Mouse (Mus musculus): ENCODE data around the gene Mrps27. TPM values are rescaled to one million over a fixed set of nuclear protein-coding genes. Genes with fewer than 3 reads are reported as not detected.

Gene Mrps27
- total and polyA plus RNA-seq, 2 experiments from 2014 or later = 54.2 to 70.8 TPM

GRCm38 (mm10) chr13:99306164-99306563 is 38.4 kb upstream of the Mrps27 start:
- H3K4me3 ChIP-seq (ENCODE audit: low read depth, low read length) = no peak overlapping the region
- 87% methylated on average over 8 of the region's 8 CpGs for WGBS
- ATAC-seq (ENCODE audit: insufficient read depth, low read depth) = no peak

GRCm38 (mm10) chr13:99307930-99308359 is 36.6 kb upstream of the Mrps27 start:
- 19% methylated on average over 5 of the region's 5 CpGs for WGBS
- Histone ChIP-seq H3K4me1 (ENCODE audit: control insufficient read depth, insufficient read depth) (peaks cover 30% of the 10 kb centered on the region), H3K4me3 (ENCODE audit: low read depth, low read length) (no peak overlapping the region), H3K27ac (ENCODE audit: low read depth) (peak overlapping the region; percentile 92), H3K9me3 (replicated peaks; ENCODE audit: control insufficient read depth, low read length) (no peaks in the 10 kb centered on the region), H3K4me2 (ENCODE audit: low read depth, low read length) (no peak overlapping the region), H3K9ac (replicated peaks; ENCODE audit: low read depth, low read length) (no peak overlapping the region), H3K36me3 (replicated peaks; ENCODE audit: control insufficient read depth, insufficient read depth, low read length) (no peaks in the 10 kb centered on the region), H3K27me3 (ENCODE audit: control insufficient read depth, insufficient read depth, low read length) (no peaks in the 10 kb centered on the region)
- ATAC-seq (ENCODE audit: insufficient read depth, low read depth) (peak; percentile 92), DNase-seq (ENCODE audit: low spot score) (peak; percentile 97)
- TF ChIP-seq EP300 (IDR thresholded peaks at IDR 0.05; ENCODE audit: low read depth) (peak; percentile 98), CTCF (IDR thresholded peaks at IDR 0.05; ENCODE audit: low read depth) (no peak)

More at GRCm38 (mm10) chr13:99306164-99306563, 38.4 kb upstream of the Mrps27 start:
- H3K4me2 ChIP-seq (ENCODE audit: low read depth, low read length) = no peak overlapping the region
- H3K9ac ChIP-seq (replicated peaks; ENCODE audit: low read depth, low read length) = no peak overlapping the region
- H3K27ac ChIP-seq (ENCODE audit: low read depth) = no peak overlapping the region
- peaks cover 30% of the 10 kb centered on the region for H3K4me1 ChIP-seq (ENCODE audit: control insufficient read depth, insufficient read depth)
- no peaks in the 10 kb centered on the region for H3K9me3 ChIP-seq (replicated peaks; ENCODE audit: control insufficient read depth, low read length)
- no peak for DNase-seq (ENCODE audit: low spot score)
- no peaks in the 10 kb centered on the region for H3K36me3 ChIP-seq (replicated peaks; ENCODE audit: control insufficient read depth, insufficient read depth, low read length)
- H3K27me3 ChIP-seq (ENCODE audit: control insufficient read depth, insufficient read depth, low read length) = no peaks in the 10 kb centered on the region
- no peak for TF ChIP-seq CTCF (IDR thresholded peaks at IDR 0.05; ENCODE audit: low read depth)
- TF ChIP-seq EP300 (IDR thresholded peaks at IDR 0.05; ENCODE audit: low read depth) = no peak

- H3K36me3 ChIP-seq (replicated peaks; ENCODE audit: control insufficient read depth, insufficient read depth, low read length) = no peaks in the 10 kb centered on the region
- H3K27me3 ChIP-seq (ENCODE audit: control insufficient read depth, insufficient read depth, low read length) = no peaks in the 10 kb centered on the region
- no peaks in the 10 kb centered on the region for H3K9me3 ChIP-seq (replicated peaks; ENCODE audit: control insufficient read depth, low read length)
- TF ChIP-seq EP300 (IDR thresholded peaks at IDR 0.05; ENCODE audit: low read depth) (no peak), CTCF (IDR thresholded peaks at IDR 0.05; ENCODE audit: low read depth) (no peak)
- H3K4me1 ChIP-seq (ENCODE audit: control insufficient read depth, insufficient read depth) = peaks cover 30% of the 10 kb centered on the region
- H3K9ac ChIP-seq (replicated peaks; ENCODE audit: low read depth, low read length) = no peak overlapping the region
- H3K4me3 ChIP-seq (ENCODE audit: low read depth, low read length) = no peak overlapping the region
- DNase-seq (ENCODE audit: low spot score) (no peak), ATAC-seq (ENCODE audit: insufficient read depth, low read depth) (no peak)
- 47% methylated on average over 8 of the region's 8 CpGs for WGBS
- no peak overlapping the region for H3K4me2 ChIP-seq (ENCODE audit: low read depth, low read length)
- H3K27ac ChIP-seq (ENCODE audit: low read depth) = peak overlapping the region; percentile 92
These were observed 36.2 kb upstream of the Mrps27 start for GRCm38 (mm10) chr13:99308393-99308792.

- Histone ChIP-seq H3K27me3 (ENCODE audit: control insufficient read depth, insufficient read depth, low read length) (no peaks in the 10 kb centered on the region), H3K4me1 (ENCODE audit: control insufficient read depth, insufficient read depth) (peaks cover 1% of the 10 kb centered on the region; the same call in 1 of the 2 replicates), H3K9ac (replicated peaks; ENCODE audit: low read depth, low read length) (no peak overlapping the region), H3K36me3 (replicated peaks; ENCODE audit: control insufficient read depth, insufficient read depth, low read length) (peaks cover 5% of the 10 kb centered on the region), H3K4me3 (ENCODE audit: low read depth, low read length) (no peak overlapping the region), H3K27ac (ENCODE audit: low read depth) (no peak overlapping the region), H3K4me2 (ENCODE audit: low read depth, low read length) (no peak overlapping the region), H3K9me3 (replicated peaks; ENCODE audit: control insufficient read depth, low read length) (no peaks in the 10 kb centered on the region)
- TF ChIP-seq CTCF (IDR thresholded peaks at IDR 0.05; ENCODE audit: low read depth) = no peak
- no peak for TF ChIP-seq EP300 (IDR thresholded peaks at IDR 0.05; ENCODE audit: low read depth)
- ATAC-seq (ENCODE audit: insufficient read depth, low read depth) = no peak
- 88% methylated on average over 5 of the region's 5 CpGs for WGBS
- no peak for DNase-seq (ENCODE audit: low spot score)
These were observed 30.5 kb upstream of the Mrps27 start for GRCm38 (mm10) chr13:99314098-99314497.

- Histone ChIP-seq H3K27ac (ENCODE audit: low read depth) (no peak overlapping the region), H3K4me1 (ENCODE audit: control insufficient read depth, insufficient read depth) (no peaks in the 10 kb centered on the region), H3K4me3 (ENCODE audit: low read depth, low read length) (no peak overlapping the region), H3K27me3 (ENCODE audit: control insufficient read depth, insufficient read depth, low read length) (no peaks in the 10 kb centered on the region), H3K4me2 (ENCODE audit: low read depth, low read length) (no peak overlapping the region), H3K9ac (replicated peaks; ENCODE audit: low read depth, low read length) (no peak overlapping the region), H3K9me3 (replicated peaks; ENCODE audit: control insufficient read depth, low read length) (no peaks in the 10 kb centered on the region), H3K36me3 (replicated peaks; ENCODE audit: control insufficient read depth, insufficient read depth, low read length) (peaks cover 12% of the 10 kb centered on the region)
- 86% methylated on average over 15 of the region's 15 CpGs for WGBS
- no peak for DNase-seq (ENCODE audit: low spot score)
- no peak for TF ChIP-seq CTCF (IDR thresholded peaks at IDR 0.05; ENCODE audit: low read depth)
- TF ChIP-seq EP300 (IDR thresholded peaks at IDR 0.05; ENCODE audit: low read depth) = no peak
- ATAC-seq (ENCODE audit: insufficient read depth, low read depth) = no peak
These were observed 29.9 kb upstream of the Mrps27 start for GRCm38 (mm10) chr13:99314657-99315181.

- TF ChIP-seq CTCF (IDR thresholded peaks at IDR 0.05; ENCODE audit: low read depth) (no peak), EP300 (IDR thresholded peaks at IDR 0.05; ENCODE audit: low read depth) (no peak)
- Histone ChIP-seq H3K9me3 (replicated peaks; ENCODE audit: control insufficient read depth, low read length) (no peaks in the 10 kb centered on the region), H3K36me3 (replicated peaks; ENCODE audit: control insufficient read depth, insufficient read depth, low read length) (peaks cover 28% of the 10 kb centered on the region), H3K27me3 (ENCODE audit: control insufficient read depth, insufficient read depth, low read length) (no peaks in the 10 kb centered on the region), H3K4me1 (ENCODE audit: control insufficient read depth, insufficient read depth) (no peaks in the 10 kb centered on the region), H3K4me3 (ENCODE audit: low read depth, low read length) (no peak overlapping the region), H3K4me2 (ENCODE audit: low read depth, low read length) (no peak overlapping the region), H3K9ac (replicated peaks; ENCODE audit: low read depth, low read length) (no peak overlapping the region), H3K27ac (ENCODE audit: low read depth) (peak overlapping the region; percentile 11; the same call in 1 of the 2 replicates)
- no peak for DNase-seq (ENCODE audit: low spot score)
- WGBS = 89% methylated on average over 6 of the region's 6 CpGs
- no peak for ATAC-seq (ENCODE audit: insufficient read depth, low read depth)
These were observed 28.2 kb upstream of the Mrps27 start for GRCm38 (mm10) chr13:99316366-99316765.

All from heart, postnatal 0 days (tissue).